Mouse (Mus musculus): ENCODE data around the gene Wdr53. TPM values are rescaled to one million over a fixed set of nuclear protein-coding genes. Genes with fewer than 3 reads are reported as not detected.
"Not testable (repeated sequence)": the region's sequence is repeated elsewhere in the genome, so short reads cannot be mapped to it uniquely, and the experiment has no call there.

Wdr53 gene
- polyA plus RNA-seq, 1 experiment: 11.7 TPM

DNA sequence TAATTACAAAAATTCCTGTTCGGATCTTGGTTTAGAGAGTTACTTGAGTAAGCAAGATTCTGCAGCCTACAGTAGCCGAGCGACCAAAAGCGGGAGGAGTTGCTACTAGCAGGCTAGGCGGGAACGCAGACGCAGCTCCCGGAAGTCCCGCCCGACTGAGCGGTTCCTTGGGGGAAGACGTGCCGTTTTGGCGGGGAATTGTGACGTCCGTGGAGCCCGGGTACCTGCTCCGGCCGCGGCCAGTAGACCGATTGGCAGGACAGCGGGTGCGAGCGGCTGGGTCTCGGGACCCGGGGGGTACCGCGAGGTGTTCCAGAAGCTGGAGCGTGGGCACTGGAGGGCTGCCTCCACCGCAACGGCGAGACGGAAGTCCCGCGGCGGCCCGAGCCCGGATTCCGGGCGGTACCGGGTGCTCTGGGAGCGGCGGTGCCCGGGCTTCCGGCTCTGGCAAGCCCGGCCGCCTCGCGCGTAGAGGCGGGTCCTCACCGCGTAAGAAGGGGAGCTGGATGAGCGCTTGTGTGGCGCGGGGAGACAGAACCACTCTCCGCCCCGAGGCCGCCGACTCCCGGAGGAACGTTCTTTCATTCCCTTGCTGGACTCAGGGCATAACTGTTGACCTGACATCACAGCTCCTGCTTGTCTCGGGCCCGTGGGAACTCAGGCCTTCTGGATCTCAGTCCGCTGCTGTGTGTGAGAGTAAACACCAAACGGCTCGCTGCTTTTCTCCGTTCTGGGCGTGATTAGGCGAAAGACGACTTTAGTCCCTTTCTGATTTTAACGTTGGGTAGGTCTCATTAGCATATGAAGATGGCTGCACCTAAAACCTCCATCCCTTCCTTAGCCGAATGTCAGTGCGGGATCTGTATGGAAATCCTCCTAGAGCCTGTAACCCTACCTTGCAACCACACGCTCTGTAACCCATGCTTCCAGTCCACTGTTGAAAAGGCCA lies 30.6 kb downstream of the Wdr53 start, which contains the start of gene Rnf168:
TSS of gene Rnf168 (plus strand) at position 152 of the 949 bp plus-strand sequence.
- TF ChIP-seq CTCF (IDR thresholded peaks at IDR 0.05; ENCODE audit: extremely low read depth, insufficient read depth, low read length) (no peak), POLR2A (IDR thresholded peaks at IDR 0.05; ENCODE audit: extremely low read depth, insufficient read depth, low read length) (peak; percentile 65; the same call in 1 of the 2 replicates)
- Histone ChIP-seq H3K27ac (ENCODE audit: insufficient read depth, low read length) (peak within 1 kb of the TSS; percentile 73), H3K4me1 (ENCODE audit: control insufficient read depth, insufficient read depth, low read length) (peaks cover 3% of the 10 kb centered on the region), H3K4me3 (ENCODE audit: insufficient read depth, low read length) (peak within 1 kb of the TSS; percentile 87)

DNA sequence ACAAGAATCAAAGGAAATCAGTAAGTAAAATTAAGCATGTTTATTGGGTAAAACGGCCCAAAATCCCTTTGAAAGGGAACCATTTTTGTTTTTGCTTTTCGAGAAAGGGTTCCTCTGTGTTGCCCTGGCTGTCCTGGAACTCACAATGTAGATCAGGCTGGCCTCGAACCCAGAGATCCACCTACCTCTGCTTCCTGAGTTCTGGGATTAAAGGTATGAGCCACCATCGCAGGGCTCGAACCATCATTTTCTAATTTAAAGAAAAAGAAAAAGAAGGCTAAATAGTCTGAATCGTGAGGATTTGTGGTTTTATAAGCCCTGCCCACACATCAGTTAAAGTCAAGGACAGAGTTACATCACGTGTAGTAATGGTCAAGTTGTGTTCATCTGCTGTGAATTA lies 31.4 kb downstream of the Wdr53 start:
- peaks cover 6% of the 10 kb centered on the region for H3K4me1 ChIP-seq (ENCODE audit: control insufficient read depth, insufficient read depth, low read length)
- H3K4me3 ChIP-seq (ENCODE audit: insufficient read depth, low read length): peak overlapping the region; percentile 87
- TF ChIP-seq CTCF (IDR thresholded peaks at IDR 0.05; ENCODE audit: extremely low read depth, insufficient read depth, low read length): no peak
- TF ChIP-seq POLR2A (IDR thresholded peaks at IDR 0.05; ENCODE audit: extremely low read depth, insufficient read depth, low read length): no peak
- H3K27ac ChIP-seq (ENCODE audit: insufficient read depth, low read length): no peak overlapping the region

DNA sequence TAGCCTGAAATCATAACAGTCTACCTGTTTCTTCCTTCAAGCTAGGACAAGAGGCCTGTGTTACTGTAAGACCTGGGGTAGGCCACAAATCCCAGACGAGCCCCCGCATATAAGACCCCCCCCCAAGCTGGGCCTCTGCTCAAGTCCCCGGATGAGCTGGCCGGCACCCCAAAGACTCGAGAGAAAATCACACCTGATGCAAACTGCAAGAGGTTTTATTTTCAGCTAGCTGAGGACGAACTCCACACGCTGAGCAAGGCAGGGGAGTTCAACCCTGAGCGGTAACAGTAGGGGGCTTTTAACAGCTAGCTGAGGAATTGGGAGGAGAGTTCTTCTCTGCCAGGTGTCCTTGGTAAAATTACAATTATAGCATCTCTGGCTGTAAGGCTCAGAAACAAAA lies 33.2 kb downstream of the Wdr53 start:
- H3K27ac ChIP-seq (ENCODE audit: insufficient read depth, low read length): no peak overlapping the region
- H3K4me1 ChIP-seq (ENCODE audit: control insufficient read depth, insufficient read depth, low read length): peaks cover 6% of the 10 kb centered on the region
- TF ChIP-seq POLR2A (IDR thresholded peaks at IDR 0.05; ENCODE audit: extremely low read depth, insufficient read depth, low read length) (no peak), CTCF (IDR thresholded peaks at IDR 0.05; ENCODE audit: extremely low read depth, insufficient read depth, low read length) (no peak)
- no peak overlapping the region; the same call in 1 of the 2 replicates for H3K4me3 ChIP-seq (ENCODE audit: insufficient read depth, low read length)

DNA sequence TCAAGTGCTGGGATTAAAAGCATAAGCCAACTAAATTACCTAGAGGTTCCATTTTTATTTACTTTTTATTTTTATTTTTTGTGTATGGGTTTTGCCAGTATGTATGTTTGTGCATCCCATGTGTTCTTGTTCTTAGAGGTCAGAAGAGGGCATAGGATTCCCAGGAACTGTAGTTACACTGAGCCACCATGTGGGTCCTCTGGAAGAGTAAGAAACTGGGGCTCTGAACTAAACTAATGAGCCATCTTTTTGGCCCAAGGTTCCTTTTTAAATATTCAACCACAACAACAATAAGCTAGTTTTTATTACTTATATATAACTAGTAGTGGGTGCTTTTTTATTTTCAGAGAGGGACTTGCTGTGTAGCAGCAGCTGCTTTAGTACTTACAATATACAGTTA lies 35.6 kb downstream of the Wdr53 start:
- TF ChIP-seq CTCF (IDR thresholded peaks at IDR 0.05; ENCODE audit: extremely low read depth, insufficient read depth, low read length) (no peak), POLR2A (IDR thresholded peaks at IDR 0.05; ENCODE audit: extremely low read depth, insufficient read depth, low read length) (no peak)
- Histone ChIP-seq H3K4me3 (ENCODE audit: insufficient read depth, low read length) (no peak overlapping the region), H3K4me1 (ENCODE audit: control insufficient read depth, insufficient read depth, low read length) (peaks cover 6% of the 10 kb centered on the region), H3K27ac (ENCODE audit: insufficient read depth, low read length) (no peak overlapping the region)

DNA sequence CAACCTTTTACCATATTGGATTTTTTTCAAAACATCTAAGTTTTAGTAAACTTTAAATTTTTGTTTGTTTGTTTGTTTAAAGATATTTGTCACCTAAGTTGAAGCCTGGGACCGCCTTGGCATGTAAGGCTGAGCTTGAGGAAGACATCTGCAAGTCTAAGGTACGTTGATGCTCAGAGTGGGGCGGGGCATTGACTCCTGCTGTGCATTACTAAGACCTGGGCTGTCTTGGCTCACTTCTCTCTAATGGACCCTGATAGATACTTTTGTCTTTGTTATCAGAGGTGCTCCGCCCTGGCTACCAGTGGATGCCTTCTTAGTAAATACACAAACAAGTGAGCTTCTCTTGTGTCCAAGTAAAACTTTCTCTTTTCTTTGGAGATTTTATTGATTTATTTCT lies 44.8 kb downstream of the Wdr53 start:
- H3K4me3 ChIP-seq (ENCODE audit: insufficient read depth, low read length): no peak overlapping the region
- no peaks in the 10 kb centered on the region for H3K4me1 ChIP-seq (ENCODE audit: control insufficient read depth, insufficient read depth, low read length)
- no peak overlapping the region for H3K27ac ChIP-seq (ENCODE audit: insufficient read depth, low read length)
- TF ChIP-seq POLR2A (IDR thresholded peaks at IDR 0.05; ENCODE audit: extremely low read depth, insufficient read depth, low read length) (no peak), CTCF (IDR thresholded peaks at IDR 0.05; ENCODE audit: extremely low read depth, insufficient read depth, low read length) (no peak)

DNA sequence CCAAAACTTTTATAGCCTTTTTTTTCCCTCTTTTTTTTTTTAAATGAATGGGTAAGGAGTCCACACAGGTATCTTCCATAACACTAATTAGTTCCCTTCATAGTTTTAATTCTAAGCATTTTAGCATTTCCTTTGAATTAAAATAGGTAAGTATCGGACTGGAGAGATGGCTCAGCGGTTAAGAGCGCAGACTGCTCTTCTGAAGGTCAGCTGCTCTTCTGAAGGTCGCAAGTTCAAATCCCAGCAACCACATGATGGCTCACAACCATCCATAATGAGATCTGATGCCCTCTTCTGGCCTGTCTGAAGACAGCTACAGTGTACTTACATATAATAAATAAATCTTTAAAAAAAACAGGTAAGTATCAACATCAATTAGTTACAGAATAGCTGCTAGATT lies 52.6 kb downstream of the Wdr53 start:
- H3K4me3 ChIP-seq (ENCODE audit: insufficient read depth, low read length); H3K4me1 ChIP-seq (ENCODE audit: control insufficient read depth, insufficient read depth, low read length); H3K27ac ChIP-seq (ENCODE audit: insufficient read depth, low read length): not testable (repeated sequence)

- H3K4me1 ChIP-seq (ENCODE audit: control insufficient read depth, insufficient read depth, low read length): no peaks in the 10 kb centered on the region
- H3K4me3 ChIP-seq (ENCODE audit: insufficient read depth, low read length): no peak overlapping the region
- TF ChIP-seq CTCF (IDR thresholded peaks at IDR 0.05; ENCODE audit: extremely low read depth, insufficient read depth, low read length) (no peak), POLR2A (IDR thresholded peaks at IDR 0.05; ENCODE audit: extremely low read depth, insufficient read depth, low read length) (no peak)
- H3K27ac ChIP-seq (ENCODE audit: insufficient read depth, low read length): no peak overlapping the region
Measured at GRCm38 (mm10) chr16:32303046-32303445, 56.0 kb downstream of the Wdr53 start.

GRCm38 (mm10) chr16:32303886-32304285 lies 56.9 kb downstream of the Wdr53 start:
- no peak overlapping the region for H3K4me3 ChIP-seq (ENCODE audit: insufficient read depth, low read length)
- no peaks in the 10 kb centered on the region for H3K4me1 ChIP-seq (ENCODE audit: control insufficient read depth, insufficient read depth, low read length)
- TF ChIP-seq CTCF (IDR thresholded peaks at IDR 0.05; ENCODE audit: extremely low read depth, insufficient read depth, low read length): no peak
- TF ChIP-seq POLR2A (IDR thresholded peaks at IDR 0.05; ENCODE audit: extremely low read depth, insufficient read depth, low read length): no peak
- H3K27ac ChIP-seq (ENCODE audit: insufficient read depth, low read length): no peak overlapping the region

Other genes with a start within 250 kb of the Wdr53 start
- 22.0 and 23.2 TPM in 2 replicates for gene Senp5, start 243.9 kb upstream of the Wdr53 start, polyA plus RNA-seq (2012; rRNA removed)
- 15.7 and 17.7 TPM in 2 replicates for gene Pak2, start 167.9 kb upstream of the Wdr53 start, polyA plus RNA-seq (2012; rRNA removed)
- 27.9 and 32.6 TPM in 2 replicates for gene Pigx, start 147.5 kb upstream of the Wdr53 start, polyA plus RNA-seq (2012; rRNA removed)
- gene Cep19, start 147.4 kb upstream of the Wdr53 start, polyA plus RNA-seq (2012; rRNA removed): 61.7 and 64.8 TPM in 2 replicates
- gene Nrros, start 81.6 kb upstream of the Wdr53 start, polyA plus RNA-seq (2012; rRNA removed): 5.6 and 6.5 TPM in 2 replicates
- not detected in 2 replicates for gene Bex6, start 67.4 kb upstream of the Wdr53 start, polyA plus RNA-seq (2012; rRNA removed)
- gene Fbxo45, start 69 bp upstream of the Wdr53 start, polyA plus RNA-seq (2012; rRNA removed): 24.8 and 27.0 TPM in 2 replicates
- 0.27 and 0.32 TPM in 2 replicates for gene Smco1, start 24.2 kb downstream of the Wdr53 start, polyA plus RNA-seq (2012; rRNA removed)
- 15.2 and 16.4 TPM in 2 replicates for gene Rnf168, start 30.2 kb downstream of the Wdr53 start, polyA plus RNA-seq (2012; rRNA removed)
- 16.1 and 17.1 TPM in 2 replicates for gene Ubxn7, start 85.0 kb downstream of the Wdr53 start, polyA plus RNA-seq (2012; rRNA removed)
- not detected in 2 replicates for gene Tm4sf19, start 153.3 kb downstream of the Wdr53 start, polyA plus RNA-seq (2012; rRNA removed)
- gene Tctex1d2, start 172.5 kb downstream of the Wdr53 start, polyA plus RNA-seq (2012; rRNA removed): 21.9 and 24.3 TPM in 2 replicates
- 24.1 and 27.0 TPM in 2 replicates for gene Pcyt1a, start 183.7 kb downstream of the Wdr53 start, polyA plus RNA-seq (2012; rRNA removed)
- gene Slc51a, start 240.7 kb downstream of the Wdr53 start, polyA plus RNA-seq (2012; rRNA removed): 0.04 TPM in 1 of 2 replicates, not detected in the other
- gene Zdhhc19, start 249.0 kb downstream of the Wdr53 start, polyA plus RNA-seq (2012; rRNA removed): not detected in 2 replicates

All from cortical plate, adult 2 months (tissue).